Mouse (Mus musculus): ENCODE results near the gene Gm38655.

GRCm38 (mm10) chr17:25164770-25165169 lies 10.5 kb downstream of the Gm38655 start:
- TF ChIP-seq CTCF (IDR thresholded peaks at IDR 0.05; ENCODE audit: low read depth) = no peak
- TF ChIP-seq EP300 (IDR thresholded peaks at IDR 0.05; ENCODE audit: low read depth) = no peak

Measured in liver, embryonic 14.5 days (tissue).